Comparison of ENCODE assay signal across 19 mouse cellular contexts in the genomic region with DNA sequence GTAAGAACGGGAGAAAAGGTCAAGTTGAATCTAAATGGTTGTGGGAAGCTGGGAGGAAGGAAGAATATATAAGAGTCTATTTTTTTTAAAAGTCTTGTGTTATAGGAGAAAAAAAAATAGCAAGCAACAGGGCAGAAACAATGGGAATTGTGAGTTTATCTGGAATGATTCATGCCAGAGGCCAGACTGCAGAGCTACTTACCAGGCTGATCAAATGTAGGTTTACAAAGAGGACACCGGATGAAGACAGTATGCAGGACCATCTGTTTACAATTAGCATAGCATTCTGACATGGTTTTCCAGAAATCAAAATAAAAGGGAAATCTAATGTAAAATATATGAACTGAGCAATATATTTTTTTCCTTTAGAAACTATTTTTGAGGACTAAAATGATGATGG.
"Had no signal": no experiment of that assay in that cellular context is flagged by ENCODE, and none has a peak within 500 bp of the region (broad histone marks: within the 10 kb centered on the region; RNA-seq: fewer than 3 reads in every experiment).

No protein-coding gene starts in this region.

- H3K36me3 ChIP-seq: limb, embryonic 10.5 days; limb, embryonic 13.5 days; liver, embryonic 12.5 days; liver, embryonic 15.5 days; lung, embryonic 15.5 days; midbrain, embryonic 12.5 days; stomach, embryonic 15.5 days had no signal

- H3K27me3 ChIP-seq: limb, embryonic 13.5 days; liver, embryonic 12.5 days; liver, embryonic 15.5 days; lung, embryonic 15.5 days; midbrain, embryonic 12.5 days; stomach, embryonic 15.5 days had no signal

- H3K4me2 ChIP-seq: limb, embryonic 13.5 days; liver, embryonic 12.5 days; liver, embryonic 15.5 days; lung, embryonic 15.5 days; midbrain, embryonic 12.5 days; stomach, embryonic 15.5 days had no signal

- H3K27ac ChIP-seq: limb, embryonic 10.5 days; limb, embryonic 13.5 days; liver, embryonic 12.5 days; liver, embryonic 15.5 days; lung, embryonic 15.5 days; midbrain, embryonic 12.5 days; stomach, embryonic 15.5 days had no signal

- DNase-seq: kidney, adult 11 months; kidney, adult 8-10 months; kidney, postnatal 14 days; kidney, postnatal 4 days; liver; lung, adult 18-20 months; lung, postnatal 14 days; lung, postnatal 4 days; right cerebral cortex, postnatal 25 days; spleen, adult 18-20 months; thymus, postnatal 25 days had no signal

- H3K9ac ChIP-seq: limb, embryonic 13.5 days; liver, embryonic 12.5 days; liver, embryonic 15.5 days; lung, embryonic 15.5 days; midbrain, embryonic 12.5 days; stomach, embryonic 15.5 days had no signal

- H3K4me3 ChIP-seq: limb, embryonic 10.5 days; limb, embryonic 13.5 days; liver, embryonic 12.5 days; liver, embryonic 15.5 days; lung, embryonic 15.5 days; midbrain, embryonic 12.5 days; stomach, embryonic 15.5 days had no signal

- H3K4me1 ChIP-seq: limb, embryonic 10.5 days; limb, embryonic 13.5 days; liver, embryonic 12.5 days; liver, embryonic 15.5 days; lung, embryonic 15.5 days; midbrain, embryonic 12.5 days; stomach, embryonic 15.5 days had no signal

- H3K9me3 ChIP-seq: limb, embryonic 10.5 days; limb, embryonic 13.5 days; liver, embryonic 12.5 days; liver, embryonic 15.5 days; lung, embryonic 15.5 days; midbrain, embryonic 12.5 days; stomach, embryonic 15.5 days had no signal

- ATAC-seq: liver, embryonic 12.5 days; midbrain, embryonic 16.5 days had no signal
